Mouse (Mus musculus): Measurements from ENCODE around the gene Gm17332. TPM values are rescaled to one million over a fixed set of nuclear protein-coding genes. Genes with fewer than 3 reads are reported as not detected.
A peak's percentile ranks its signal among the peaks of the same experiment; 100 is the strongest.
"Not testable (repeated sequence)": the region's sequence is repeated elsewhere in the genome, so short reads cannot be mapped to it uniquely, and the experiment has no call there.

The Gm17332 gene
- polyA plus RNA-seq, 1 experiment from 2014 or later, result not detected

GRCm38 (mm10) chr11:31170052-31170646 lies 12.1 kb downstream of the Gm17332 start:
- ATAC-seq, result peak; percentile 46; the same call in 1 of the 2 replicates
- TF ChIP-seq CTCF (IDR thresholded peaks at IDR 0.05), result no peak
- TF ChIP-seq EP300 (IDR thresholded peaks at IDR 0.05), result no peak
- Histone ChIP-seq H3K4me3 (ENCODE audit: low read depth, low read length) (no peak overlapping the region), H3K36me3 (ENCODE audit: insufficient read depth, low read length) (no peaks in the 10 kb centered on the region), H3K27me3 (replicated peaks; ENCODE audit: insufficient read depth, low read length) (no peaks in the 10 kb centered on the region), H3K4me1 (ENCODE audit: insufficient read depth, low read depth, low read length) (no peaks in the 10 kb centered on the region), H3K9me3 (ENCODE audit: low read length) (no peaks in the 10 kb centered on the region), H3K4me2 (replicated peaks; ENCODE audit: low read depth, low read length) (peak overlapping the region; percentile 40; the same call in 1 of the 2 replicates), H3K9ac (replicated peaks; ENCODE audit: low read depth) (no peak overlapping the region), H3K27ac (ENCODE audit: low read length) (no peak overlapping the region)
- WGBS, result 9% methylated on average over 4 of the region's 4 CpGs
- DNase-seq (ENCODE audit: low spot score), result peak; percentile 12

- no peak for TF ChIP-seq CTCF (IDR thresholded peaks at IDR 0.05)
- no peak for TF ChIP-seq EP300 (IDR thresholded peaks at IDR 0.05)
- Histone ChIP-seq H3K9me3 (ENCODE audit: low read length) (no peaks in the 10 kb centered on the region), H3K27ac (ENCODE audit: low read length) (no peak overlapping the region), H3K27me3 (replicated peaks; ENCODE audit: insufficient read depth, low read length) (no peaks in the 10 kb centered on the region), H3K4me1 (ENCODE audit: insufficient read depth, low read depth, low read length) (no peaks in the 10 kb centered on the region), H3K4me2 (replicated peaks; ENCODE audit: low read depth, low read length) (peak overlapping the region; percentile 40), H3K4me3 (ENCODE audit: low read depth, low read length) (peak overlapping the region; percentile 1; the same call in 1 of the 2 replicates), H3K9ac (replicated peaks; ENCODE audit: low read depth) (no peak overlapping the region), H3K36me3 (ENCODE audit: insufficient read depth, low read length) (no peaks in the 10 kb centered on the region)
- 3% methylated on average over 18 of the region's 21 CpGs for whole genome bisulfite sequencing
- ATAC-seq (peak; percentile 77), DNase-seq (ENCODE audit: low spot score) (peak; percentile 43)
Measured at GRCm38 (mm10) chr11:31169161-31170051, 12.9 kb downstream of the Gm17332 start.

DNA sequence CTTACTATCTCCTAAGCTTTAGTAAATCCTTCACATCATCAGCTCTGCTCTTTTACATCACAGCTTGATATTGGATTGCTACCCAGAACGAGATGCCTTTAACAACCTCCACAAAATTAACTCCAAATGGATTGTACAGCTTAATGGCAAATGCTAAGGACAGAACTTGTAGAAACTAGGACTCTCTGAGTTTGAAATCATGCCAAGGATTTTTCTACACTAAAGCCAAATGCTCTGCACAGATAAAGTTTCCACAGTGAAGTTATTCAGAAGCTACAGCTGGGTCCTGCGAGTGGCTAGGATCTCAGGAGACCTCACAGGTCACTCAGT lies 13.5 kb downstream of the Gm17332 start:
- H3K36me3 ChIP-seq (ENCODE audit: insufficient read depth, low read length), result no peaks in the 10 kb centered on the region
- no peak overlapping the region for H3K27ac ChIP-seq (ENCODE audit: low read length)
- no peaks in the 10 kb centered on the region for H3K9me3 ChIP-seq (ENCODE audit: low read length)
- WGBS, result 35% methylated on average over 2 of the region's 2 CpGs
- H3K4me1 ChIP-seq (ENCODE audit: insufficient read depth, low read depth, low read length), result no peaks in the 10 kb centered on the region
- DNase-seq (ENCODE audit: low spot score) (no peak), ATAC-seq (no peak)
- no peaks in the 10 kb centered on the region for H3K27me3 ChIP-seq (replicated peaks; ENCODE audit: insufficient read depth, low read length)
- H3K9ac ChIP-seq (replicated peaks; ENCODE audit: low read depth), result no peak overlapping the region
- no peak overlapping the region for H3K4me3 ChIP-seq (ENCODE audit: low read depth, low read length)
- TF ChIP-seq CTCF (IDR thresholded peaks at IDR 0.05) (no peak), EP300 (IDR thresholded peaks at IDR 0.05) (no peak)
- peak overlapping the region; percentile 40; the same call in 1 of the 2 replicates for H3K4me2 ChIP-seq (replicated peaks; ENCODE audit: low read depth, low read length)

- H3K27ac ChIP-seq (ENCODE audit: low read length), result no peak overlapping the region
- no peaks in the 10 kb centered on the region for H3K9me3 ChIP-seq (ENCODE audit: low read length)
- H3K36me3 ChIP-seq (ENCODE audit: insufficient read depth, low read length), result no peaks in the 10 kb centered on the region
- H3K9ac ChIP-seq (replicated peaks; ENCODE audit: low read depth), result no peak overlapping the region
- H3K4me1 ChIP-seq (ENCODE audit: insufficient read depth, low read depth, low read length), result no peaks in the 10 kb centered on the region
- no peak for ATAC-seq
- H3K4me2 ChIP-seq (replicated peaks; ENCODE audit: low read depth, low read length), result no peak overlapping the region
- DNase-seq (ENCODE audit: low spot score), result no peak
- no peak overlapping the region for H3K4me3 ChIP-seq (ENCODE audit: low read depth, low read length)
- no peak for TF ChIP-seq EP300 (IDR thresholded peaks at IDR 0.05)
- TF ChIP-seq CTCF (IDR thresholded peaks at IDR 0.05), result no peak
- WGBS, result 88% methylated on average over 3 of the region's 3 CpGs
- H3K27me3 ChIP-seq (replicated peaks; ENCODE audit: insufficient read depth, low read length), result no peaks in the 10 kb centered on the region
Measured at GRCm38 (mm10) chr11:31157021-31157420, 25.2 kb downstream of the Gm17332 start.

GRCm38 (mm10) chr11:31138394-31138793 lies 43.9 kb downstream of the Gm17332 start:
- WGBS, result 41% methylated on average over 1 of the region's 1 CpGs
- H3K27ac ChIP-seq (ENCODE audit: low read length); H3K27me3 ChIP-seq (replicated peaks; ENCODE audit: insufficient read depth, low read length); ATAC-seq; H3K4me2 ChIP-seq (replicated peaks; ENCODE audit: low read depth, low read length); H3K36me3 ChIP-seq (ENCODE audit: insufficient read depth, low read length); H3K4me1 ChIP-seq (ENCODE audit: insufficient read depth, low read depth, low read length); H3K9ac ChIP-seq (replicated peaks; ENCODE audit: low read depth); H3K9me3 ChIP-seq (ENCODE audit: low read length); H3K4me3 ChIP-seq (ENCODE audit: low read depth, low read length); DNase-seq (ENCODE audit: low spot score): not testable (repeated sequence)

GRCm38 (mm10) chr11:31134824-31135223 lies 47.4 kb downstream of the Gm17332 start:
- not testable (repeated sequence) for H3K9me3 ChIP-seq (ENCODE audit: low read length); H3K27me3 ChIP-seq (replicated peaks; ENCODE audit: insufficient read depth, low read length); H3K4me3 ChIP-seq (ENCODE audit: low read depth, low read length); H3K4me1 ChIP-seq (ENCODE audit: insufficient read depth, low read depth, low read length); ATAC-seq; H3K27ac ChIP-seq (ENCODE audit: low read length); DNase-seq (ENCODE audit: low spot score); H3K4me2 ChIP-seq (replicated peaks; ENCODE audit: low read depth, low read length); H3K9ac ChIP-seq (replicated peaks; ENCODE audit: low read depth); H3K36me3 ChIP-seq (ENCODE audit: insufficient read depth, low read length)
- WGBS, result 81% methylated on average over 1 of the region's 1 CpGs

GRCm38 (mm10) chr11:31133726-31134125 lies 48.5 kb downstream of the Gm17332 start:
- ATAC-seq; H3K27me3 ChIP-seq (replicated peaks; ENCODE audit: insufficient read depth, low read length); H3K27ac ChIP-seq (ENCODE audit: low read length): not testable (repeated sequence)

More at GRCm38 (mm10) chr11:31133726-31134125, 48.5 kb downstream of the Gm17332 start:
- not testable (repeated sequence) for H3K4me3 ChIP-seq (ENCODE audit: low read depth, low read length); H3K36me3 ChIP-seq (ENCODE audit: insufficient read depth, low read length); DNase-seq (ENCODE audit: low spot score); H3K9ac ChIP-seq (replicated peaks; ENCODE audit: low read depth); H3K9me3 ChIP-seq (ENCODE audit: low read length); H3K4me1 ChIP-seq (ENCODE audit: insufficient read depth, low read depth, low read length); H3K4me2 ChIP-seq (replicated peaks; ENCODE audit: low read depth, low read length)
- 75% methylated on average over 4 of the region's 4 CpGs for WGBS
